Mouse (Mus musculus) ES-Bruce4 (cell line): ENCODE measurements around the gene Srp14. TPM values are rescaled to one million over a fixed set of nuclear protein-coding genes. Genes with fewer than 3 reads are reported as not detected.

Source experiments
- H3K27ac ChIP-seq: 2 replicates; pipeline ENCODE4 v1.5.1; 2012; ENCODE audit warnings: low read length, inconsistent platforms; ENCODE audit not compliant: insufficient read depth
- H3K27me3 ChIP-seq: 2 replicates; pipeline ENCODE4 v1.6.1; 2012; ENCODE audit warnings: mild to moderate bottlenecking, low read length, inconsistent platforms; ENCODE audit not compliant: control insufficient read depth, poor library complexity, insufficient read depth, severe bottlenecking
- H3K36me3 ChIP-seq: 2 replicates; pipeline ENCODE4 v1.6.1; 2012; ENCODE audit warnings: inconsistent platforms, mild to moderate bottlenecking, low read length, moderate library complexity; ENCODE audit not compliant: control insufficient read depth, poor library complexity, insufficient read depth, severe bottlenecking
- H3K4me1 ChIP-seq: one replicate; pipeline ENCODE4 v1.8.1; 2011; ENCODE audit warnings: low read length; ENCODE audit not compliant: control insufficient read depth, insufficient read depth
- H3K4me3 ChIP-seq: 2 replicates; pipeline ENCODE4 v1.5.1; 2011; ENCODE audit warnings: low read depth, mild to moderate bottlenecking, low read length
- H3K9ac ChIP-seq: 2 replicates; pipeline ENCODE4 v1.6.1; 2012; ENCODE audit warnings: low read depth, mild to moderate bottlenecking, inconsistent platforms; ENCODE audit not compliant: poor library complexity, severe bottlenecking
- H3K9me3 ChIP-seq: replicated peaks from 2 replicates; pipeline ENCODE4 v1.6.1; 2012; ENCODE audit warnings: mild to moderate bottlenecking, low read length, inconsistent platforms; ENCODE audit not compliant: control insufficient read depth, poor library complexity, insufficient read depth, severe bottlenecking
- CTCF ChIP-seq: IDR thresholded peaks from one replicate; pipeline ENCODE4 v1.8.1; 2011; ENCODE audit warnings: low read depth, low read length
- EP300 ChIP-seq: IDR thresholded peaks from 2 replicates; pipeline ENCODE4 v1.6.1; 2011; ENCODE audit warnings: low read depth, low read length; ENCODE audit not compliant: insufficient read depth
- POLR2A ChIP-seq: IDR thresholded peaks from one replicate; pipeline ENCODE4 v1.8.1; 2011; ENCODE audit warnings: low read length; ENCODE audit not compliant: insufficient read depth
- polyA plus RNA-seq: library from polyadenylated mRNA; stranded (reverse); fragments of >200 nt; gene quantifications from 2 replicates; pipeline ENCODE4 v1.2.4, GENCODE M21; 2011; ENCODE audit warnings: low read depth; ENCODE audit not compliant: missing spikeins, insufficient read depth, insufficient read length

The Srp14 gene
- polyA plus RNA-seq, 1 experiment = 142 TPM

DNA sequence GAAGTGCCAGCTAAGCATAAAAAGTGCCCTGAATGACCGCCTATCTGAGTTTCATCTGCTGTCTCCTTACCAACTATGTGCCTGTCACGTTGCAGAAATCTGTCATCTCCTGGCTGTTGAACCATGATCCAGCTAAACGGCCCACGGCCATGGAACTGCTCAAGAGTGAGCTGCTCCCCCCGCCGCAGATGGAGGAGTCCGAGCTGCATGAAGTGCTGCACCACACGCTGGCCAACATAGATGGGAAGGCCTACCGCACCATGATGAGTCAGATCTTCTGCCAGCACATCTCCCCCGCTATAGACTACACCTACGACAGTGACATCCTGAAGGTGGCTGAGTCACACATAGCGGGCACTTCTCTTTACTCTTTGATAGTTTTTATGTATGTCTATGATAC is 31.3 kb downstream of the Srp14 start:
- Histone ChIP-seq H3K27me3 (no peaks in the 10 kb centered on the region), H3K27ac (no peak overlapping the region), H3K9ac (no peak overlapping the region), H3K36me3 (no peaks in the 10 kb centered on the region; the same call in 1 of the 2 replicates), H3K4me1 (no peaks in the 10 kb centered on the region), H3K9me3 (no peaks in the 10 kb centered on the region), H3K4me3 (no peak overlapping the region)
- TF ChIP-seq CTCF = no peak
- no peak for TF ChIP-seq POLR2A
- TF ChIP-seq EP300 = no peak

DNA sequence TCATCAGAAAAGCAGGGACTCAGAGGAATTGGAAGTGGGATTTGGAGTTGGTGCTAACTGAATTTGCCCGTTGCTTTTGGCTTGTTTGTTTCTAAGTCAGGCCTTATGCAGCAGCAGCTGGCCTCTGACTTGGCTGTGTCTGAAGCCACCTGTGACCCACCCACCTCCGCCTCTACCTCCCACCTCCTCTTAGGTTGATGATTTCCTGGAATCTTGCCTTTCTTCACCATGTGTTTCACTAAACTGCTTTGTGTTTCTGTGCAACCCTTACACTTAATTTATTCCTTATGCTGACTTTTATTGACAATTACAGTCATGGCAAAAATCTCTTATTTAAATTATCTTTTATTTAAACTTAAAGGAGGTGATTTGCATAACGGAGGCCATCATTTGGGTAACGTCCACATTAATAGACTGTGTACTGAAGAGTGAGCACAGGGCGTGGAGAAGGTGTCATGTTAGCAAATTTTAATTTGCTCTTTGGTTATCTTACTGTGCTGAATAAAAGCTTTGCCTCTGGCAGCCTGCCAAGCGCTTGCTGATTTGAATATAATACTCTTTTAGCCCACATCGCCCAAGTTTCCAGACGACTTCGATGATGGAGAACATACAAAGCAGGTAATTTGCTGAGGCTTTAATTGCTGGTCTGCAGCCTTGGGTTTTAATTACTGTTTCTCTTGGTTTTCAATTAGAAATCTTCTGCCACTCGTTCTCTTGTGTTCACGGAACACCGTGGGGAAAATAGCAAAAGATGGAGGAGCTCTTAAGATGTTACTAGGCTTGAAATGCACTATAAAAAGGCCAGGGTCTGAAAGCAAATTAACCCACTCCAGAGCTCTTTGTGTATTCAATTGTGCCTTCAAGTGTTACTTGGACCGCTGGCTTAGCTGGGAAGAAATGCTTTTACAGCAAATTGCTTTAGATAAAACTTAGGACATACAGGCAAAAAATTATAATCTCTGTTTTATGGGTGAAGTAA is 33.5 kb downstream of the Srp14 start:
- Histone ChIP-seq H3K4me1 (no peaks in the 10 kb centered on the region), H3K9ac (no peak overlapping the region), H3K27me3 (no peaks in the 10 kb centered on the region), H3K9me3 (no peaks in the 10 kb centered on the region), H3K4me3 (no peak overlapping the region), H3K27ac (no peak overlapping the region), H3K36me3 (peaks cover 2% of the 10 kb centered on the region; the same call in 1 of the 2 replicates)
- TF ChIP-seq POLR2A (no peak), EP300 (no peak), CTCF (no peak)

DNA sequence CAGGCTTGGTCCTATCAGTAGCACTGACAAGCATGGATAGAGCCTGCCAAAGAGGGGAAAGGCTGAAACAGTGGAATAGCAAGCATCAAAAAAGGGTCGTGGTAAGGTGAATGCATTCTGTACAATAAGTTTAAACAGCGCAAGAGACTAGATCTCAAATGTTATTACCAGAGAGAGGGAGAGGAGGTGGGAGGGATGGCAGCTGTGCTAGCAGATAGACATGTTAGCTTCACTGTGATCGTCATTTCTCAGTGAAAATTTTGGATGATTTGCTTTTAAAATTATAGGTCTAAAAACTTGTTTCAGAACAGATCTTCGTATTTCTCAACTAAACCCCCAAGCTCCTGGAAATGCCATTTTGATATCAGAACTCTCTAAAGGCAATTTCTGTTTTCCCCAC is 36.8 kb downstream of the Srp14 start:
- peaks cover 2% of the 10 kb centered on the region; the same call in 1 of the 2 replicates for H3K36me3 ChIP-seq
- H3K9me3 ChIP-seq = no peaks in the 10 kb centered on the region
- no peaks in the 10 kb centered on the region for H3K4me1 ChIP-seq
- no peak overlapping the region for H3K27ac ChIP-seq
- no peaks in the 10 kb centered on the region for H3K27me3 ChIP-seq
- no peak overlapping the region for H3K9ac ChIP-seq
- TF ChIP-seq CTCF = no peak
- no peak for TF ChIP-seq POLR2A
- no peak for TF ChIP-seq EP300
- no peak overlapping the region for H3K4me3 ChIP-seq

DNA sequence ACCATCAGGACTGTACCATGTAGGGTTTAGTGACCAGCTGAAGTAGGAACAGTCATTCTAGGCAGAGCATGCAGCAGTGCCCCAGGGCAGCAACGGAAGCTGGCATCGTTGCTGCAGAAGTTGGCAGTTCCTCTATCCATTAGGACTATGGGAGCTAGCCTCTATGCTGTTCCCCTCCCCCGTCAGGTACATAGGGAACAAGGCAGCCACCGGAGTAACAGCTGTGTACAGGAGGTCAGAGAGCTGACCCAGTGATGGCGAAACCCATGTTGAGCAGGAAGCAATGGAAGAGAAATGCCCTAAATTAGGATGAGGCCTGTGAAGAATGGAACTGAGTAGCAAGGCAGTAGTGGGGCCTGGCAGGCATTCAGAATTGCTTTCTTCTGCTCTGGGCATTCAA is 37.3 kb downstream of the Srp14 start:
- no peaks in the 10 kb centered on the region for H3K4me1 ChIP-seq

DNA sequence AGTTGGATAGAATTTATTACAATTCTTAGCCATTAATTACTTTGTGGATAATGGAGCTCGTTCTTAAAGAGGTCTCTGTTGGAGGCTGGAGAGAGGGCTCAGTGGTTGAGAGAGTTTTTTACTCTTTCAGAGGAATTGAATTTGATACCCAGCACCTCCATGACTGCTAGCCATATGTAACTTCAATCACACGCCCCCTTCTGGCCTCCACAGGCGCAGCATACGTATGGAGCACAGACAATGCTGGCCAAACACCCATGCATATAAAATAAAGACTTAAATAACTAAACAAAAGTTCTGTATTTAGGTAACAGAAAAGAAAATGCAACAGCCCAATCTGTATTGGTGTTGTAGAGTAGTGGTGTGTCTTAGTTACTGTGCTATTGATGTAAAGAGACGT is 47.9 kb downstream of the Srp14 start:
- Histone ChIP-seq H3K9ac (no peak overlapping the region), H3K27me3 (no peaks in the 10 kb centered on the region), H3K27ac (no peak overlapping the region), H3K4me1 (no peaks in the 10 kb centered on the region), H3K9me3 (no peaks in the 10 kb centered on the region), H3K4me3 (no peak overlapping the region), H3K36me3 (peaks cover 7% of the 10 kb centered on the region)
- TF ChIP-seq CTCF = peak; percentile 73
- TF ChIP-seq EP300 = no peak
- TF ChIP-seq POLR2A = no peak

More for the DNA sequence above, 37.3 kb downstream of the Srp14 start:
- Histone ChIP-seq H3K27me3 (no peaks in the 10 kb centered on the region), H3K9ac (no peak overlapping the region), H3K4me3 (no peak overlapping the region), H3K36me3 (peaks cover 2% of the 10 kb centered on the region; the same call in 1 of the 2 replicates), H3K27ac (no peak overlapping the region), H3K9me3 (no peaks in the 10 kb centered on the region)
- TF ChIP-seq CTCF (no peak), EP300 (no peak), POLR2A (no peak)

DNA sequence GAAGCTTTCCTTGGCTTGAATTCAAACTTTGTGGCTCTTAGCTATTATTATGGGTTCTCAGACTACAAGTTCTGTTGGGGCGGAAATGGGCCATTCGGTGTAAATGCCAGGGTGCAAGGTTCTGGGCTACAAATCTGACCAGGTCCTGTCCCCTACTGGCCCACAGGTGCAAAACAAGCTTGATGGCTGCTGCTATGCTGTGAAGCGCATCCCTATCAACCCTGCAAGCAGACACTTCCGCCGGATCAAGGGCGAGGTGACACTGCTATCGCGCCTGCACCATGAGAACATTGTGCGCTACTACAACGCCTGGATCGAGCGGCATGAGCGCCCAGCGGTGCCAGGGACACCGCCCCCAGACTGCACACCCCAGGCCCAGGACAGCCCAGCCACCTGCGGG is 48.9 kb downstream of the Srp14 start:
- no peak for TF ChIP-seq POLR2A
- TF ChIP-seq CTCF = peak; percentile 60
- no peak for TF ChIP-seq EP300
- no peaks in the 10 kb centered on the region for H3K27me3 ChIP-seq
- H3K4me3 ChIP-seq = peak overlapping the region; percentile 49
- no peaks in the 10 kb centered on the region for H3K4me1 ChIP-seq
- no peak overlapping the region for H3K9ac ChIP-seq
- H3K27ac ChIP-seq = no peak overlapping the region
- peaks cover 4% of the 10 kb centered on the region for H3K36me3 ChIP-seq
- no peaks in the 10 kb centered on the region for H3K9me3 ChIP-seq
